Mouse (Mus musculus) intestine, embryonic 15.5 days (tissue): ENCODE results near the gene Bicdl1. TPM values are rescaled to one million over a fixed set of nuclear protein-coding genes. Genes with fewer than 3 reads are reported as not detected.

ENCODE experiments used
- ATAC-seq: fragments of 200-750 bp; cut with Nextera tagmentation; 2 replicates; pipeline ENCODE4 v1.8.0; 2017; ENCODE audit warnings: moderate TSS enrichment, moderate library complexity
- H3K27ac ChIP-seq: fragments of 300-500 bp; sonication (generic); 2 replicates; pipeline ENCODE4 v1.5.1; 2015; ENCODE audit warnings: mild to moderate bottlenecking, inconsistent platforms
- H3K27me3 ChIP-seq: fragments of 300-500 bp; sonication (generic); replicated peaks from 2 replicates; pipeline ENCODE4 v1.6.1; 2015; ENCODE audit warnings: inconsistent platforms
- H3K36me3 ChIP-seq: fragments of 300-500 bp; sonication (generic); 2 replicates; pipeline ENCODE4 v1.6.1; 2015; ENCODE audit warnings: inconsistent platforms
- H3K4me1 ChIP-seq: fragments of 300-500 bp; sonication (generic); replicated peaks from 2 replicates; pipeline ENCODE4 v1.6.1; 2015; ENCODE audit warnings: inconsistent platforms
- H3K4me2 ChIP-seq: fragments of 300-500 bp; sonication (generic); replicated peaks from 2 replicates; pipeline ENCODE4 v1.6.1; 2015; ENCODE audit warnings: mild to moderate bottlenecking, inconsistent platforms
- H3K4me3 ChIP-seq: fragments of 300-500 bp; sonication (generic); replicated peaks from 2 replicates; pipeline ENCODE4 v1.5.1; 2015; ENCODE audit warnings: inconsistent platforms
- H3K9ac ChIP-seq: fragments of 300-500 bp; sonication (generic); 2 replicates; pipeline ENCODE4 v1.6.1; 2015; ENCODE audit warnings: inconsistent platforms
- H3K9me3 ChIP-seq: fragments of 300-500 bp; sonication (generic); 2 replicates; pipeline ENCODE4 v1.6.1; 2016; ENCODE audit warnings: inconsistent platforms
- WGBS: fragments of 180-500 bp; shearing (Covaris S2); methylation state at CpG from one replicate; pipeline ENCODE4 v1.1.7; 2015; 5-methylcytosine and 5-hydroxymethylcytosine counted together
- polyA plus RNA-seq: library from polyadenylated mRNA; unstranded; fragments of >200 nt; fragmentation: Nextera tagmentation; extraction: Ambion mirVana; gene quantifications from 2 replicates; pipeline ENCODE4 v1.2.1, GENCODE M21; 2015

The Bicdl1 gene
- 11.3 and 11.4 TPM in 2 replicates for polyA plus RNA-seq

- Histone ChIP-seq H3K4me3 (peak within 1 kb of the TSS; percentile 64), H3K36me3 (no peaks in the 10 kb centered on the region), H3K27me3 (peaks cover 7% of the 10 kb centered on the region; the same call in 1 of the 2 replicates), H3K4me1 (peaks cover 11% of the 10 kb centered on the region), H3K9ac (peak within 1 kb of the TSS; percentile 37), H3K9me3 (no peaks in the 10 kb centered on the region), H3K4me2 (peak within 1 kb of the TSS; percentile 99), H3K27ac (peak within 1 kb of the TSS; percentile 73)
- under 1% methylated on average over 50 of the region's 83 CpGs for WGBS
- peak; percentile 69 for ATAC-seq
Measured at GRCm38 (mm10) chr5:115731001-115731731, at the start of gene Bicdl1. Bicdl1 (minus strand) TSS chr5:115731621.

- no peak overlapping the region for H3K27ac ChIP-seq
- H3K9me3 ChIP-seq: no peaks in the 10 kb centered on the region
- ATAC-seq: no peak
- H3K36me3 ChIP-seq: no peaks in the 10 kb centered on the region
- 66% methylated on average over 4 of the region's 4 CpGs for WGBS
- H3K27me3 ChIP-seq: no peaks in the 10 kb centered on the region
- no peak overlapping the region for H3K4me2 ChIP-seq
- H3K4me3 ChIP-seq: no peak overlapping the region
- H3K4me1 ChIP-seq: no peaks in the 10 kb centered on the region
- H3K9ac ChIP-seq: no peak overlapping the region
Measured at GRCm38 (mm10) chr5:115776911-115777310, 45.5 kb upstream of the Bicdl1 start.

GRCm38 (mm10) chr5:115775350-115775749 lies 43.9 kb upstream of the Bicdl1 start:
- no peak overlapping the region for H3K27ac ChIP-seq
- H3K9me3 ChIP-seq: no peaks in the 10 kb centered on the region
- no peak overlapping the region for H3K9ac ChIP-seq
- 45% methylated on average over 4 of the region's 4 CpGs for WGBS
- no peaks in the 10 kb centered on the region for H3K4me1 ChIP-seq
- H3K4me2 ChIP-seq: no peak overlapping the region
- no peaks in the 10 kb centered on the region for H3K36me3 ChIP-seq
- ATAC-seq: no peak
- no peak overlapping the region for H3K4me3 ChIP-seq
- H3K27me3 ChIP-seq: no peaks in the 10 kb centered on the region

GRCm38 (mm10) chr5:115770048-115770447 lies 38.6 kb upstream of the Bicdl1 start:
- no peak overlapping the region for H3K4me3 ChIP-seq
- no peaks in the 10 kb centered on the region for H3K36me3 ChIP-seq
- no peak overlapping the region for H3K27ac ChIP-seq
- no peak overlapping the region for H3K4me2 ChIP-seq
- 89% methylated on average over 4 of the region's 4 CpGs for WGBS
- no peaks in the 10 kb centered on the region for H3K9me3 ChIP-seq
- no peaks in the 10 kb centered on the region for H3K27me3 ChIP-seq
- no peaks in the 10 kb centered on the region for H3K4me1 ChIP-seq
- H3K9ac ChIP-seq: no peak overlapping the region
- ATAC-seq: no peak

GRCm38 (mm10) chr5:115769116-115769515 lies 37.7 kb upstream of the Bicdl1 start:
- WGBS: 93% methylated on average over 4 of the region's 4 CpGs
- Histone ChIP-seq H3K9ac (no peak overlapping the region), H3K36me3 (no peaks in the 10 kb centered on the region), H3K4me1 (no peaks in the 10 kb centered on the region), H3K4me3 (no peak overlapping the region), H3K27ac (no peak overlapping the region), H3K4me2 (no peak overlapping the region), H3K9me3 (no peaks in the 10 kb centered on the region), H3K27me3 (no peaks in the 10 kb centered on the region)
- ATAC-seq: no peak

- 75% methylated on average over 8 of the region's 8 CpGs for WGBS
- Histone ChIP-seq H3K9ac (no peak overlapping the region), H3K9me3 (no peaks in the 10 kb centered on the region), H3K4me3 (no peak overlapping the region), H3K36me3 (no peaks in the 10 kb centered on the region), H3K27me3 (no peaks in the 10 kb centered on the region), H3K4me2 (no peak overlapping the region), H3K27ac (no peak overlapping the region), H3K4me1 (no peaks in the 10 kb centered on the region)
- ATAC-seq: no peak
Measured at GRCm38 (mm10) chr5:115766821-115767220, 35.4 kb upstream of the Bicdl1 start.

- Histone ChIP-seq H3K4me3 (no peak overlapping the region), H3K9ac (no peak overlapping the region), H3K4me1 (no peaks in the 10 kb centered on the region), H3K9me3 (no peaks in the 10 kb centered on the region), H3K27me3 (no peaks in the 10 kb centered on the region), H3K27ac (no peak overlapping the region), H3K36me3 (no peaks in the 10 kb centered on the region), H3K4me2 (no peak overlapping the region)
- no peak for ATAC-seq
- WGBS: 83% methylated on average over 2 of the region's 2 CpGs
Measured at GRCm38 (mm10) chr5:115763981-115764380, 32.6 kb upstream of the Bicdl1 start.

GRCm38 (mm10) chr5:115760903-115761302 lies 29.5 kb upstream of the Bicdl1 start:
- no peaks in the 10 kb centered on the region for H3K36me3 ChIP-seq
- no peaks in the 10 kb centered on the region for H3K4me1 ChIP-seq
- no peak overlapping the region for H3K4me3 ChIP-seq
- H3K27ac ChIP-seq: no peak overlapping the region
- H3K9me3 ChIP-seq: no peaks in the 10 kb centered on the region
- ATAC-seq: no peak
- no peak overlapping the region for H3K4me2 ChIP-seq
- WGBS: 66% methylated on average over 11 of the region's 11 CpGs
- H3K9ac ChIP-seq: no peak overlapping the region
- no peaks in the 10 kb centered on the region for H3K27me3 ChIP-seq

- Histone ChIP-seq H3K9me3 (no peaks in the 10 kb centered on the region), H3K4me2 (no peak overlapping the region), H3K4me3 (no peak overlapping the region), H3K27me3 (no peaks in the 10 kb centered on the region), H3K4me1 (no peaks in the 10 kb centered on the region), H3K36me3 (no peaks in the 10 kb centered on the region), H3K27ac (no peak overlapping the region), H3K9ac (no peak overlapping the region)
- ATAC-seq: no peak
- WGBS: 44% methylated on average over 10 of the region's 10 CpGs
Measured at GRCm38 (mm10) chr5:115758431-115759180, 27.2 kb upstream of the Bicdl1 start.

- H3K27me3 ChIP-seq: no peaks in the 10 kb centered on the region
- no peak overlapping the region for H3K4me3 ChIP-seq
- no peak for ATAC-seq
- 78% methylated on average over 8 of the region's 8 CpGs for WGBS
- no peaks in the 10 kb centered on the region for H3K4me1 ChIP-seq
- H3K9me3 ChIP-seq: no peaks in the 10 kb centered on the region
- no peak overlapping the region for H3K27ac ChIP-seq
- no peak overlapping the region for H3K4me2 ChIP-seq
- no peak overlapping the region for H3K9ac ChIP-seq
- H3K36me3 ChIP-seq: no peaks in the 10 kb centered on the region
Measured at GRCm38 (mm10) chr5:115757516-115757915, 26.1 kb upstream of the Bicdl1 start.

GRCm38 (mm10) chr5:115755501-115755900 lies 24.1 kb upstream of the Bicdl1 start:
- 58% methylated on average over 7 of the region's 7 CpGs for WGBS

GRCm38 (mm10) chr5:115754831-115755230 lies 23.4 kb upstream of the Bicdl1 start:
- no peaks in the 10 kb centered on the region for H3K9me3 ChIP-seq
- 86% methylated on average over 9 of the region's 9 CpGs for WGBS
- no peak overlapping the region for H3K4me3 ChIP-seq
- H3K4me2 ChIP-seq: no peak overlapping the region
- ATAC-seq: no peak
- H3K36me3 ChIP-seq: no peaks in the 10 kb centered on the region
- no peaks in the 10 kb centered on the region for H3K4me1 ChIP-seq
- H3K27me3 ChIP-seq: no peaks in the 10 kb centered on the region
- no peak overlapping the region for H3K27ac ChIP-seq
- no peak overlapping the region for H3K9ac ChIP-seq

More at GRCm38 (mm10) chr5:115755501-115755900, 24.1 kb upstream of the Bicdl1 start:
- no peak overlapping the region for H3K9ac ChIP-seq
- H3K4me2 ChIP-seq: no peak overlapping the region
- H3K27ac ChIP-seq: no peak overlapping the region
- no peak overlapping the region for H3K4me3 ChIP-seq
- H3K9me3 ChIP-seq: no peaks in the 10 kb centered on the region
- H3K36me3 ChIP-seq: no peaks in the 10 kb centered on the region
- no peaks in the 10 kb centered on the region for H3K27me3 ChIP-seq
- no peak for ATAC-seq
- no peaks in the 10 kb centered on the region for H3K4me1 ChIP-seq
